ENCODE assay signal across 10 mouse cellular contexts in genomic region chr3:121635505-121635904, GRCm38 (mm10). TPM values are rescaled to one million over a fixed set of nuclear protein-coding genes. Genes with fewer than 3 reads are reported as not detected.
DNase-seq lines count a peak whose midpoint lies in the region; ATAC-seq and TF ChIP-seq lines count a peak whose summit lies in the region.
"Had no signal": no experiment of that assay in that cellular context is flagged by ENCODE, and none has a peak within 500 bp of the region (broad histone marks: within the 10 kb centered on the region; RNA-seq: fewer than 3 reads in every experiment).

No protein-coding gene starts in this region.

- no peak overlapping the region for H3K4me2 ChIP-seq in kidney, postnatal 0 days (ENCODE audit: low read length)
- H3K4me2 ChIP-seq: limb, embryonic 15.5 days had no signal

- TF ChIP-seq POLR2A in cerebellum, adult 2 months (IDR thresholded peaks at IDR 0.05; ENCODE audit: borderline replicate concordance, insufficient read depth, low read length), result no peak

- no peaks in the 10 kb centered on the region for H3K4me1 ChIP-seq in cerebellum, adult 2 months (ENCODE audit: control insufficient read depth, insufficient read depth, low read length)
- H3K4me1 ChIP-seq in kidney, postnatal 0 days (replicated peaks; ENCODE audit: insufficient read depth, low read length), result peaks cover 9% of the 10 kb centered on the region; the same call in 1 of the 2 replicates
- H3K4me1 ChIP-seq in limb, embryonic 10.5 days, result peaks cover 8% of the 10 kb centered on the region

- no peaks in the 10 kb centered on the region for H3K27me3 ChIP-seq in cerebellum, adult 2 months (ENCODE audit: control insufficient read depth, insufficient read depth, low read length)
- no peaks in the 10 kb centered on the region for H3K27me3 ChIP-seq in kidney, postnatal 0 days (ENCODE audit: insufficient read depth, low read length)
- H3K27me3 ChIP-seq in limb, embryonic 10.5 days (ENCODE audit: low read depth, poor library complexity, severe bottlenecking), result no peaks in the 10 kb centered on the region
- H3K27me3 ChIP-seq: limb, embryonic 15.5 days had no signal

- TF ChIP-seq CTCF in cerebellum, adult 2 months (IDR thresholded peaks at IDR 0.05; ENCODE audit: borderline replicate concordance, insufficient read depth, low read depth, low read length), result no peak
- TF ChIP-seq CTCF in kidney, postnatal 0 days (IDR thresholded peaks at IDR 0.05; ENCODE audit: low read depth), result no peak

- H3K9ac ChIP-seq in kidney, postnatal 0 days (ENCODE audit: low read depth, low read length), result no peak overlapping the region
- H3K9ac ChIP-seq: limb, embryonic 15.5 days had no signal

- DNase-seq in cerebellum, adult 2 months, result peak; percentile 23 to 38
- no peak for DNase-seq in cerebellum, postnatal 4 days (ENCODE audit: low spot score in 2 of 2)
- peak; percentile 65 for DNase-seq in urinary bladder, postnatal 14 days (ENCODE audit: low spot score)
- no peak for DNase-seq in urinary bladder, postnatal 10 days (ENCODE audit: low spot score)
- DNase-seq in kidney, postnatal 0 days (ENCODE audit: low spot score), result no peak
- DNase-seq in frontal cortex, adult 2 months (ENCODE audit: extremely low spot score in 1 of 2, low spot score in 1 of 2), result no peak
- DNase-seq in frontal cortex, postnatal 14 days (ENCODE audit: low spot score in 2 of 2), result no peak
- no peak for DNase-seq in limb, embryonic 10.5 days (ENCODE audit: low spot score)

- H3K36me3 ChIP-seq in kidney, postnatal 0 days (ENCODE audit: insufficient read depth, low read length), result no peaks in the 10 kb centered on the region
- no peaks in the 10 kb centered on the region for H3K36me3 ChIP-seq in limb, embryonic 10.5 days
- H3K36me3 ChIP-seq: limb, embryonic 15.5 days had no signal

- no peak overlapping the region for H3K27ac ChIP-seq in cerebellum, adult 2 months (ENCODE audit: insufficient read depth, low read length)
- H3K27ac ChIP-seq in kidney, postnatal 0 days, result peak overlapping the region; percentile 74
- no peak overlapping the region for H3K27ac ChIP-seq in limb, embryonic 10.5 days
- H3K27ac ChIP-seq: limb, embryonic 15.5 days had no signal

- ATAC-seq in kidney, postnatal 0 days (replicated peaks; ENCODE audit: low FRiP score, low read depth), result no peak

- 32% methylated on average over 7 of the region's 7 CpGs for WGBS in cerebellum, adult 2 months
- WGBS in kidney, postnatal 0 days, result 61% methylated on average over 7 of the region's 7 CpGs
- whole genome bisulfite sequencing in limb, embryonic 10.5 days, result 81% methylated on average over 7 of the region's 7 CpGs

- H3K9me3 ChIP-seq in kidney, postnatal 0 days (replicated peaks; ENCODE audit: low read length), result no peaks in the 10 kb centered on the region
- no peaks in the 10 kb centered on the region for H3K9me3 ChIP-seq in limb, embryonic 10.5 days (replicated peaks)
- H3K9me3 ChIP-seq: limb, embryonic 15.5 days had no signal

- H3K4me3 ChIP-seq in cerebellum, adult 2 months (replicated peaks; ENCODE audit: insufficient read depth, low read depth, low read length), result no peak overlapping the region
- no peak overlapping the region for H3K4me3 ChIP-seq in kidney, postnatal 0 days (replicated peaks; ENCODE audit: low read depth, low read length)
- no peak overlapping the region for H3K4me3 ChIP-seq in limb, embryonic 10.5 days
- H3K4me3 ChIP-seq: erythroblast, embryonic 14.5 days; limb, embryonic 15.5 days had no signal

RNA-seq across cellular contexts. Expression of gene 4930432M17Rik, which starts 35.1 kb away (rescaled TPM):
- polyA plus RNA-seq in cerebellum, adult 2 months (2012; rRNA removed), result not detected in 2 replicates
- not detected in 2 replicates for polyA plus RNA-seq in kidney, postnatal 0 days (2015; fragmentation: Nextera tagmentation; extraction: Ambion mirVana)
- polyA plus RNA-seq in frontal cortex, adult 2 months (2012; rRNA removed), result not detected in 2 replicates
- not detected in 2 replicates for polyA plus RNA-seq in limb, embryonic 10.5 days (2016; fragmentation: Nextera tagmentation; extraction: Ambion mirVana)
- polyA plus RNA-seq: erythroblast, embryonic 14.5 days; limb, embryonic 15.5 days had no signal

Comparison
In these comparisons a context has a peak if more than half of its experiments do, and no peak if none do; other contexts are left out.
1. DNase-seq: peak in cerebellum, adult 2 months (2 of 2) and urinary bladder, postnatal 14 days (single experiment); none in cerebellum, postnatal 4 days (0 of 2), urinary bladder, postnatal 10 days (single experiment), kidney, postnatal 0 days (single experiment), frontal cortex, adult 2 months (0 of 2), frontal cortex, postnatal 14 days (0 of 2) and limb, embryonic 10.5 days (single experiment).